Mouse (Mus musculus) liver, postnatal 0 days (tissue): ENCODE data around the gene Gfi1.

Experiments used
- CTCF ChIP-seq: sonication (generic); IDR thresholded peaks from 2 replicates; pipeline ENCODE4 v1.5.1; 2016; ENCODE audit warnings: antibody characterized with exemption, low read depth
- EP300 ChIP-seq: IDR thresholded peaks from 2 replicates; pipeline ENCODE4 v1.6.1; 2016; ENCODE audit warnings: antibody characterized with exemption, low read depth, mild to moderate bottlenecking

DNA sequence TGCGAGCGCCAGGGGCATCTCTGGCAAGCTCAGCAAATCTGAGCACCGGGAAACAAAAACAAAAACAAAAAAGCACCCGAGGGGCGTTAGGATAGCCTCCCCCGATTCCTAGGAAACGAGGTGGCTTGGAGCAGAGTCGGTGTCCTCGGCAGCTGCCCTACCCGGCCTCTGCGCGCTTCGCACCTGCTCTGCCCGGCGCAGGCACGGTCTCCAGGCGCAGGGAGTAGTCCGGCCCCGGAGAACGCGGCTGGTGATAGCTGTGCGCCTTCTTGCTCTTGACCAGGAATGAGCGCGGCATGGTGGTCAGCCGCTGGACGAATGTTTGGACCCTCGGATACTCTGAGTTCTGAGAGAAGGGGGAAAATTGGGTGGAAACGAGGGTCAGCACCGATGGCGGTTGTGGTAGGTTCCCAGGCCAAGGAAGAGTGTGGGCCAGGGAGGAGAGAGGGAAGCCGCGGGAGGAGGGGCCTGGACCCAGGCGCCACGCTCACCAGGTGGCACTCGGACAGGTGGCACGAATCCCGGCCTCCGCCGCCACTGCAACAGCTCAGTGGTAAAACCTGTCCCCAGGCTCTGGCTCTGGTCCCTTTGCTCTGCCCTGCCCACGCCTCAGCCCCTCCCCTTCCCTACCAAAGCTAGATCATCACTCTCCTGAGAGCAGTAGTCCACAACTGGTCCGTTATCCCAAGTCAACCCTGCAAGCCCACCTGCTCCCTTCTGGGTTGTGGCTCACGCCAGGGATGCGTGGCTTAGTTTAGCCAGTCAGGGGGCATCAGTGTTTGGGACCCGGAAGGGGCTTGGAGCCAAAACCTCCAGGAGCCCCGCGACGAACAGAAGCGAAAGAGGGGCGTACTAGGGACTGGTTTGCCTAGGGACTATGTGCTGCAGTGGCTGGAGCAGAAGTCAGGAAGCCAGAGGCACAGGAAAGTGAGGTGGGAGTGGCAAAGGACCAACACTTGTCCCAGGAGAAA lies 2.0 kb downstream of the Gfi1 start:
- TF ChIP-seq CTCF (no peak), EP300 (no peak)
